Mouse (Mus musculus) ES-Bruce4 (cell line): ENCODE results near the gene Ndufs2. TPM values are rescaled to one million over a fixed set of nuclear protein-coding genes. Genes with fewer than 3 reads are reported as not detected.

Experiments used
- H3K27ac ChIP-seq: 2 replicates; pipeline ENCODE4 v1.5.1; 2012; ENCODE audit warnings: low read length, inconsistent platforms; ENCODE audit not compliant: insufficient read depth
- H3K27me3 ChIP-seq: 2 replicates; pipeline ENCODE4 v1.6.1; 2012; ENCODE audit warnings: mild to moderate bottlenecking, low read length, inconsistent platforms; ENCODE audit not compliant: control insufficient read depth, poor library complexity, insufficient read depth, severe bottlenecking
- H3K36me3 ChIP-seq: 2 replicates; pipeline ENCODE4 v1.6.1; 2012; ENCODE audit warnings: inconsistent platforms, mild to moderate bottlenecking, low read length, moderate library complexity; ENCODE audit not compliant: control insufficient read depth, poor library complexity, insufficient read depth, severe bottlenecking
- H3K4me1 ChIP-seq: one replicate; pipeline ENCODE4 v1.8.1; 2011; ENCODE audit warnings: low read length; ENCODE audit not compliant: control insufficient read depth, insufficient read depth
- H3K4me3 ChIP-seq: 2 replicates; pipeline ENCODE4 v1.5.1; 2011; ENCODE audit warnings: low read depth, mild to moderate bottlenecking, low read length
- H3K9ac ChIP-seq: 2 replicates; pipeline ENCODE4 v1.6.1; 2012; ENCODE audit warnings: low read depth, mild to moderate bottlenecking, inconsistent platforms; ENCODE audit not compliant: poor library complexity, severe bottlenecking
- H3K9me3 ChIP-seq: replicated peaks from 2 replicates; pipeline ENCODE4 v1.6.1; 2012; ENCODE audit warnings: mild to moderate bottlenecking, low read length, inconsistent platforms; ENCODE audit not compliant: control insufficient read depth, poor library complexity, insufficient read depth, severe bottlenecking
- CTCF ChIP-seq: IDR thresholded peaks from one replicate; pipeline ENCODE4 v1.8.1; 2011; ENCODE audit warnings: low read depth, low read length
- EP300 ChIP-seq: IDR thresholded peaks from 2 replicates; pipeline ENCODE4 v1.6.1; 2011; ENCODE audit warnings: low read depth, low read length; ENCODE audit not compliant: insufficient read depth
- POLR2A ChIP-seq: IDR thresholded peaks from one replicate; pipeline ENCODE4 v1.8.1; 2011; ENCODE audit warnings: low read length; ENCODE audit not compliant: insufficient read depth
- polyA plus RNA-seq: library from polyadenylated mRNA; stranded (reverse); fragments of >200 nt; gene quantifications from 2 replicates; pipeline ENCODE4 v1.2.4, GENCODE M21; 2011; ENCODE audit warnings: low read depth; ENCODE audit not compliant: missing spikeins, insufficient read depth, insufficient read length

Gene Ndufs2
- polyA plus RNA-seq, 1 experiment = 163 TPM

GRCm38 (mm10) chr1:171293351-171293750, 42.2 kb upstream of the Ndufs2 start:
- Histone ChIP-seq H3K9me3 (no peaks in the 10 kb centered on the region), H3K27ac (no peak overlapping the region), H3K36me3 (no peaks in the 10 kb centered on the region; the same call in 1 of the 2 replicates), H3K4me1 (peaks cover 6% of the 10 kb centered on the region), H3K9ac (peak overlapping the region; percentile 95; the same call in 1 of the 2 replicates), H3K27me3 (no peaks in the 10 kb centered on the region), H3K4me3 (no peak overlapping the region)
- no peak for TF ChIP-seq EP300
- TF ChIP-seq POLR2A = no peak
- no peak for TF ChIP-seq CTCF

- no peaks in the 10 kb centered on the region for H3K27me3 ChIP-seq
- peak overlapping the region; percentile 83 for H3K27ac ChIP-seq
- H3K36me3 ChIP-seq = peaks cover 6% of the 10 kb centered on the region; the same call in 1 of the 2 replicates
- no peak for TF ChIP-seq CTCF
- no peak for TF ChIP-seq POLR2A
- no peak for TF ChIP-seq EP300
- H3K9me3 ChIP-seq = no peaks in the 10 kb centered on the region
- 0 out of 2 replicates have a peak overlapping the region, but pooled peaks have one; percentile 9 for H3K9ac ChIP-seq
- H3K4me3 ChIP-seq = no peak overlapping the region
- H3K4me1 ChIP-seq = peaks cover 2% of the 10 kb centered on the region
Measured at GRCm38 (mm10) chr1:171288328-171288727, 37.1 kb upstream of the Ndufs2 start.

- H3K27ac ChIP-seq = peak within 1 kb of the TSS; percentile 83
- TF ChIP-seq EP300 (no peak), CTCF (no peak), POLR2A (no peak)
- H3K36me3 ChIP-seq = peaks cover 6% of the 10 kb centered on the region; the same call in 1 of the 2 replicates
- no peaks in the 10 kb centered on the region for H3K9me3 ChIP-seq
- H3K9ac ChIP-seq = peak within 1 kb of the TSS; percentile 96
- H3K4me1 ChIP-seq = peaks cover 2% of the 10 kb centered on the region
- H3K4me3 ChIP-seq = peak within 1 kb of the TSS; percentile 87
- H3K27me3 ChIP-seq = no peaks in the 10 kb centered on the region
Measured at GRCm38 (mm10) chr1:171287136-171288081, 36.2 kb upstream of the Ndufs2 start, which contains the start of gene Usp21. Usp21 (minus strand) TSS chr1:171287991.

- Histone ChIP-seq H3K36me3 (peaks cover 6% of the 10 kb centered on the region; the same call in 1 of the 2 replicates), H3K27me3 (no peaks in the 10 kb centered on the region), H3K4me3 (no peak overlapping the region; the same call in 1 of the 2 replicates), H3K4me1 (peaks cover 2% of the 10 kb centered on the region), H3K9ac (peak overlapping the region; percentile 28; the same call in 1 of the 2 replicates), H3K27ac (no peak overlapping the region), H3K9me3 (no peaks in the 10 kb centered on the region)
- TF ChIP-seq POLR2A (no peak), EP300 (no peak), CTCF (no peak)
Measured at GRCm38 (mm10) chr1:171286517-171286916, 35.3 kb upstream of the Ndufs2 start.

GRCm38 (mm10) chr1:171285096-171285892, 34.1 kb upstream of the Ndufs2 start:
- no peak overlapping the region for H3K4me3 ChIP-seq
- TF ChIP-seq CTCF = no peak
- no peak for TF ChIP-seq POLR2A
- H3K9me3 ChIP-seq = no peaks in the 10 kb centered on the region
- no peak overlapping the region for H3K27ac ChIP-seq
- no peak overlapping the region for H3K9ac ChIP-seq
- no peaks in the 10 kb centered on the region for H3K27me3 ChIP-seq
- H3K36me3 ChIP-seq = peaks cover 6% of the 10 kb centered on the region; the same call in 1 of the 2 replicates
- H3K4me1 ChIP-seq = peaks cover 2% of the 10 kb centered on the region
